Mouse (Mus musculus) frontal cortex, adult 2 months (tissue): ENCODE results near the gene Cd300ld5. TPM values are rescaled to one million over a fixed set of nuclear protein-coding genes. Genes with fewer than 3 reads are reported as not detected.
"Not testable (repeated sequence)": the region's sequence is repeated elsewhere in the genome, so short reads cannot be mapped to it uniquely, and the experiment has no call there.

Source experiments
- DNase-seq, 2 experiments: peaks; one replicate each; pipeline ENCODE4 v3.0.0; 2022; ENCODE audit warnings: low spot score in 1 of 2; ENCODE audit errors: extremely low spot score in 1 of 2
- polyA plus RNA-seq: library from polyadenylated mRNA; depleted of rRNA; stranded (reverse); fragments of >200 nt; gene quantifications from 2 replicates; pipeline ENCODE4 v1.2.3, GENCODE M21; 2012; rRNA removed

Gene Cd300ld5
- polyA plus RNA-seq, 1 experiment = 0.86 TPM

GRCm38 (mm10) chr11:115049282-115049895 lies 11.8 kb upstream of the Cd300ld5 start:
- peak in 1 of 2 experiments; percentile 40 for DNase-seq

- DNase-seq = no peak
Measured at GRCm38 (mm10) chr11:115048259-115048658, 10.7 kb upstream of the Cd300ld5 start, which contains the start of gene Cd300ld3. TSS of gene Cd300ld3 (minus strand) at chr11:115048409.

- DNase-seq = not testable (repeated sequence)
Measured at GRCm38 (mm10) chr11:115026912-115027311, 10.7 kb downstream of the Cd300ld5 start, which contains the start of gene Cd300ld4. TSS of gene Cd300ld4 (minus strand) at chr11:115027012.

GRCm38 (mm10) chr11:115016093-115016492 lies 21.5 kb downstream of the Cd300ld5 start, which contains the start of gene Cd300ld2:
TSS of gene Cd300ld2 (minus strand) at chr11:115016193.
- DNase-seq = not testable (repeated sequence)

GRCm38 (mm10) chr11:115004070-115004469 lies 33.5 kb downstream of the Cd300ld5 start:
- no peak for DNase-seq

- DNase-seq = no peak
Measured at GRCm38 (mm10) chr11:115001474-115002040, 36.0 kb downstream of the Cd300ld5 start, which contains the start of gene Cd300c2. TSS of gene Cd300c2 (minus strand) at chr11:115001880.

GRCm38 (mm10) chr11:114989793-114990192 lies 47.8 kb downstream of the Cd300ld5 start, which contains the start of gene Cd300ld:
TSS of gene Cd300ld (minus strand) at chr11:114989922.
- no peak for DNase-seq

GRCm38 (mm10) chr11:114981866-114982265 lies 55.7 kb downstream of the Cd300ld5 start:
- peak in 1 of 2 experiments; percentile 26 for DNase-seq

Other genes with a start within 250 kb of the Cd300ld5 start
- 55.1 and 55.7 TPM in 2 replicates for gene Btbd17, start 241.8 kb downstream of the Cd300ld5 start, polyA plus RNA-seq
- 0.08 TPM in 1 of 2 replicates, not detected in the other for gene Gpr142, start 238.8 kb downstream of the Cd300ld5 start, polyA plus RNA-seq
- 3.5 and 4.7 TPM in 2 replicates for gene Gprc5c, start 186.6 kb downstream of the Cd300ld5 start, polyA plus RNA-seq
- 0.54 and 0.57 TPM in 2 replicates for gene Cd300a, start 147.7 kb downstream of the Cd300ld5 start, polyA plus RNA-seq
- 0.22 and 0.59 TPM in 2 replicates for gene Cd300lb, start 103.4 kb downstream of the Cd300ld5 start, polyA plus RNA-seq
- not detected in 2 replicates for gene Cd300c, start 68.6 kb downstream of the Cd300ld5 start, polyA plus RNA-seq
- 0.08 and 0.16 TPM in 2 replicates for gene Cd300ld, start 47.8 kb downstream of the Cd300ld5 start, polyA plus RNA-seq
- 5.3 and 7.1 TPM in 2 replicates for gene Cd300c2, start 35.9 kb downstream of the Cd300ld5 start, polyA plus RNA-seq
- gene Cd300ld2, start 21.6 kb downstream of the Cd300ld5 start, polyA plus RNA-seq = 0.30 TPM in 1 of 2 replicates, not detected in the other
- gene Cd300ld4, start 10.8 kb downstream of the Cd300ld5 start, polyA plus RNA-seq = 0.30 and 0.55 TPM in 2 replicates
- gene Cd300ld3, start 10.6 kb upstream of the Cd300ld5 start, polyA plus RNA-seq = 0.68 and 0.86 TPM in 2 replicates
- 0.06 and 0.22 TPM in 2 replicates for gene Cd300e, start 24.4 kb upstream of the Cd300ld5 start, polyA plus RNA-seq
- gene Rab37, start 53.7 kb upstream of the Cd300ld5 start, polyA plus RNA-seq = 22.7 and 25.3 TPM in 2 replicates
- 0.12 and 0.29 TPM in 2 replicates for gene Cd300lf, start 96.2 kb upstream of the Cd300ld5 start, polyA plus RNA-seq
- gene Slc9a3r1, start 125.6 kb upstream of the Cd300ld5 start, polyA plus RNA-seq = 85.4 and 93.7 TPM in 2 replicates
- 10.2 and 10.4 TPM in 2 replicates for gene Tmem104, start 149.7 kb upstream of the Cd300ld5 start, polyA plus RNA-seq
- gene Nat9, start 150.1 kb upstream of the Cd300ld5 start, polyA plus RNA-seq = 36.2 and 36.9 TPM in 2 replicates
- gene Grin2c, start 229.5 kb upstream of the Cd300ld5 start, polyA plus RNA-seq = 55.1 and 55.6 TPM in 2 replicates
- 33.1 and 34.4 TPM in 2 replicates for gene Fdxr, start 239.3 kb upstream of the Cd300ld5 start, polyA plus RNA-seq